Mouse (Mus musculus) forelimb bud, embryonic 11.5 days (tissue): ENCODE measurements around the gene Pkn3.
"Not testable (repeated sequence)": the region's sequence is repeated elsewhere in the genome, so short reads cannot be mapped to it uniquely, and the experiment has no call there.

ENCODE experiments used
- DNase-seq: peaks from one replicate; pipeline ENCODE4 v3.0.0-alpha.2; 2012; ENCODE audit warnings: low read depth, low spot score

Gene Pkn3

DNA sequence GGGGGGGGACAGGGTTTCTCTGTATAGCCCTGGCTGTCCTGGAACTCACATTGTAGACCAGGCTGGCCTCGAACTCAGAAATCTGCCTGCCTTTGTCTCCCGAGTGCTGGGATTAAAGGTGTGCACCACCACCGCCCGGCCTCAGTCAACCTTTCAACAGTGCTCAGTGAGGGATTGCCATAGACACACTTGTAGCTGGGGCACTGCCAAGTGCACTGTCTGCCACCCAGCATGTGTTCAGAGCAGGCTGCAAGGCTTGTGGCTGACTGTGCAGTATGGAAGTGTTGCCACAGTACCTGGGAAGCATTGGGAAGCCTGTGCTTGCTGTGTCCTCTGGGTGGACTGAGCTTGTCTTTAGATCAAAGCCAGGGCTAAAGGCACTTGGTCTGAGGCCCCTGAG, 62.5 kb downstream of the Pkn3 start:
- not testable (repeated sequence) for DNase-seq
